Mouse (Mus musculus) heart, postnatal 0 days (tissue): ENCODE results near the gene 1700001C19Rik. TPM values are rescaled to one million over a fixed set of nuclear protein-coding genes. Genes with fewer than 3 reads are reported as not detected.

Source experiments
- ATAC-seq: fragments of 200-750 bp; cut with Nextera tagmentation; 2 replicates; pipeline ENCODE4 v1.8.0; 2017; ENCODE audit warnings: low read depth, moderate number of reproducible peaks, moderate library complexity; ENCODE audit not compliant: insufficient read depth
- DNase-seq: peaks from one replicate; pipeline ENCODE4 v3.0.0-alpha.2; 2016; ENCODE audit warnings: low spot score
- H3K27ac ChIP-seq: fragments of 300-500 bp; sonication (generic); 2 replicates; pipeline ENCODE4 v1.5.1; 2014; ENCODE audit warnings: low read depth, mild to moderate bottlenecking
- H3K27me3 ChIP-seq: fragments of 300-500 bp; sonication (generic); 2 replicates; pipeline ENCODE4 v1.6.1; 2014; ENCODE audit warnings: low read length, mixed read lengths; ENCODE audit not compliant: control insufficient read depth, insufficient read depth
- H3K36me3 ChIP-seq: fragments of 300-500 bp; sonication (generic); replicated peaks from 2 replicates; pipeline ENCODE4 v1.6.1; 2014; ENCODE audit warnings: low read length, mixed read lengths; ENCODE audit not compliant: control insufficient read depth, insufficient read depth
- H3K4me1 ChIP-seq: fragments of 300-500 bp; sonication (generic); 2 replicates; pipeline ENCODE4 v1.6.1; 2014; ENCODE audit warnings: antibody characterized with exemption; ENCODE audit not compliant: control insufficient read depth, insufficient read depth
- H3K4me2 ChIP-seq: fragments of 300-500 bp; sonication (generic); 2 replicates; pipeline ENCODE4 v1.6.1; 2014; ENCODE audit warnings: low read depth, mild to moderate bottlenecking, low read length, moderate library complexity
- H3K4me3 ChIP-seq: fragments of 300-500 bp; sonication (generic); 2 replicates; pipeline ENCODE4 v1.5.1; 2014; ENCODE audit warnings: low read depth, low read length
- H3K9ac ChIP-seq: fragments of 300-500 bp; sonication (generic); replicated peaks from 2 replicates; pipeline ENCODE4 v1.6.1; 2014; ENCODE audit warnings: low read depth, low read length, mixed read lengths
- H3K9me3 ChIP-seq: fragments of 300-500 bp; sonication (generic); replicated peaks from 2 replicates; pipeline ENCODE4 v1.6.1; 2016; ENCODE audit warnings: low read length; ENCODE audit not compliant: control insufficient read depth
- CTCF ChIP-seq: IDR thresholded peaks from 2 replicates; pipeline ENCODE4 v1.5.1; 2016; ENCODE audit warnings: antibody characterized with exemption, control low read depth, low read depth
- EP300 ChIP-seq: IDR thresholded peaks from 2 replicates; pipeline ENCODE4 v1.6.1; 2016; ENCODE audit warnings: antibody characterized with exemption, low read depth
- WGBS: fragments of 180-500 bp; shearing (Covaris S2); extraction: QIAGEN DNeasy Blood & Tissue Kit; methylation state at CpG from one replicate; pipeline ENCODE4 v1.1.7; 2014; 5-methylcytosine and 5-hydroxymethylcytosine counted together
- polyA plus RNA-seq: library from polyadenylated mRNA; unstranded; fragments of >200 nt; fragmentation: Nextera tagmentation; extraction: Ambion mirVana; gene quantifications from 2 replicates; pipeline ENCODE4 v1.2.1, GENCODE M21; 2015
- total RNA-seq: library from RNA; depleted of rRNA; stranded (reverse); fragments of >200 nt; gene quantifications from 2 replicates; pipeline ENCODE4 v1.2.3, GENCODE M21; 2014; ENCODE audit warnings: low replicate concordance; rRNA removed

Gene 1700001C19Rik
- 3.4 TPM in 1 of 2 replicates, not detected in the other for total RNA-seq
- polyA plus RNA-seq, result 1.1 and 1.4 TPM in 2 replicates

DNA sequence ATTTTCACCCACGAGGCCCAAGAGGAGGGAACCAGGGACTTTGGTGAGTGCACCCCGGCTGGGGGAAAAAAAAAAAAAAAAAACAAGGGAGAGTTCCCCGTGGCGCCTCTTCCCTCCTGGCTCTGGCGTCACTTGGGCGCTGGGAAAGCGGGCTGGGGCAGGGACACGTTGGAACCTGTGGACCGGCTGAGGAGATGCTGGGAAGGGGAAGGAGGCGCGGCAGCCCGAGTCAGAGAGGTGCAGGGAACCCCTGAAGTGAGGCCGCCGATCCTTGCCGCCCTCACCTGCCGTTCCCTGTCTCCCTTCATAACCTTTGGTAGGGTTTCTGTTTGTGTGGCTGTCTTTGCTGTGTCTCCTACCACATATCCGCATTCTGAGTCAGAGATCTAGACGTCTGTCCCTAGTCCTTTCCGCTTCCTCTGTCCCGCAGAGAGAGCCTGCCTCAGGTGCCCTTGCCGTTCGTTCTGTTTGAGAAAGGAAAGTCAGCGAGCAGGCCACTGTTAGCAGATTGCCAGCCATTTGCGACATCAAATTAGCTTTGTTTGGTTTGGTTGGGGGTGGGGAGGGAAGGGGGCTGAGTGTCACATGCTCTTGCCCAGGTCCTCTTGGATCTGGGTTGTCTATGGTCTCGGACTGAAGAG, at the start of gene 1700001C19Rik:
Gene 1700001C19Rik (minus strand): TSS at position 470 of the 641 bp plus-strand sequence.
- peaks cover 22% of the 10 kb centered on the region; the same call in 1 of the 2 replicates for H3K4me1 ChIP-seq
- peak within 1 kb of the TSS; percentile 21; the same call in 1 of the 2 replicates for H3K27ac ChIP-seq
- TF ChIP-seq CTCF, result no peak
- no peak for TF ChIP-seq EP300
- peak within 1 kb of the TSS; percentile 61 for H3K9ac ChIP-seq
- peak within 1 kb of the TSS; percentile 60 for H3K4me3 ChIP-seq
- no peaks in the 10 kb centered on the region for H3K36me3 ChIP-seq
- no peak; the same call in 1 of the 2 replicates for ATAC-seq
- DNase-seq, result no peak
- WGBS, result 5% methylated on average over 25 of the region's 25 CpGs
- no peaks in the 10 kb centered on the region for H3K9me3 ChIP-seq
- no peaks in the 10 kb centered on the region for H3K27me3 ChIP-seq
- peak within 1 kb of the TSS; percentile 98 for H3K4me2 ChIP-seq

- Histone ChIP-seq H3K36me3 (peaks cover 29% of the 10 kb centered on the region), H3K9ac (no peak overlapping the region), H3K4me2 (no peak overlapping the region), H3K27ac (no peak overlapping the region), H3K27me3 (no peaks in the 10 kb centered on the region), H3K4me3 (no peak overlapping the region), H3K4me1 (0 out of 2 replicates have a peak, but pooled peaks cover 8% of the 10 kb centered on the region), H3K9me3 (no peaks in the 10 kb centered on the region)
- ATAC-seq (no peak), DNase-seq (no peak)
- no peak for TF ChIP-seq EP300
- TF ChIP-seq CTCF, result no peak
- 45% methylated on average over 3 of the region's 3 CpGs for WGBS
Observed at GRCm38 (mm10) chr17:47485791-47486190, 48.6 kb upstream of the 1700001C19Rik start.

- no peak for TF ChIP-seq EP300
- no peak for TF ChIP-seq CTCF
- Histone ChIP-seq H3K27ac (no peak overlapping the region), H3K4me3 (no peak overlapping the region), H3K4me2 (no peak overlapping the region), H3K36me3 (peaks cover 21% of the 10 kb centered on the region), H3K9ac (no peak overlapping the region), H3K4me1 (0 out of 2 replicates have a peak, but pooled peaks cover 8% of the 10 kb centered on the region), H3K9me3 (no peaks in the 10 kb centered on the region), H3K27me3 (no peaks in the 10 kb centered on the region)
- DNase-seq, result no peak
- 7% methylated on average over 3 of the region's 3 CpGs for WGBS
- no peak for ATAC-seq
Observed at GRCm38 (mm10) chr17:47484993-47485392, 47.8 kb upstream of the 1700001C19Rik start.

DNA sequence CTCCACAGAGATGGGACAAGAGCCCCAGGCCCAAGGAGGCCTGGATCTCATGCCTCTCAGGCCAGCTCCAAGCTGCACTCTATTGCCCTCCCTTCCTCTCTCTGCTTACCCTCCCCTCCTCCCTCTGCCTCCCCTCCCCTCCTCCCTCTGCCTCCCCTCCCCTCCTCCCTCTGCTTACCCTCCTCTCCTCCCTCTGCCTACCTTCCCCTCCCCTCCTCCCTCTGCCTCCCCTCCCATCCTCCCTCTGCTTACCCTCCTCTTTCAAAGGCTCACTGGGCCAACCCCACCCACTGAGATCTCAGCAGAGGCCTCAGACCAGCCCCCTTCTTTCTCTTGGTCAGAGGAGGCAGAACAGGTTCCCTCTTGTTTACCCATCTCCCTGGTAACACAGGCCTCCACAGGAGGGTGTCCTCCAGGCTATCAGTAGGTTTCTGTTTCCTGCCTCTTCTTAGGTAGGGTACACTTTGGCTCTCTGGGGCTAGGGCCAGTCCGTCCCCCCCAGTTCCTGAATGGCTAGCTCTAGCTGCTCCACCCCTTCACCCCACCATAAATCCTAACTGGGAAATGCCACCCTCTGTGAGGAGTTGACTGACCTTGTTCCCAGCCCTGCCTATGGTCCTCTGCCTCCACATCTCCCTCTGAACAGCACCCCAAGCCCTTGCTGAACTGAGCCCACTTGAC, 47.2 kb upstream of the 1700001C19Rik start:
- Histone ChIP-seq H3K27me3 (no peaks in the 10 kb centered on the region), H3K9ac (no peak overlapping the region), H3K4me3 (no peak overlapping the region), H3K4me2 (no peak overlapping the region), H3K9me3 (no peaks in the 10 kb centered on the region), H3K27ac (no peak overlapping the region), H3K36me3 (peaks cover 15% of the 10 kb centered on the region), H3K4me1 (0 out of 2 replicates have a peak, but pooled peaks cover 8% of the 10 kb centered on the region)
- WGBS, result 29% methylated on average over 1 of the region's 1 CpGs
- ATAC-seq, result peak; percentile 45; the same call in 1 of the 2 replicates
- DNase-seq, result no peak
- no peak for TF ChIP-seq CTCF
- no peak for TF ChIP-seq EP300

DNA sequence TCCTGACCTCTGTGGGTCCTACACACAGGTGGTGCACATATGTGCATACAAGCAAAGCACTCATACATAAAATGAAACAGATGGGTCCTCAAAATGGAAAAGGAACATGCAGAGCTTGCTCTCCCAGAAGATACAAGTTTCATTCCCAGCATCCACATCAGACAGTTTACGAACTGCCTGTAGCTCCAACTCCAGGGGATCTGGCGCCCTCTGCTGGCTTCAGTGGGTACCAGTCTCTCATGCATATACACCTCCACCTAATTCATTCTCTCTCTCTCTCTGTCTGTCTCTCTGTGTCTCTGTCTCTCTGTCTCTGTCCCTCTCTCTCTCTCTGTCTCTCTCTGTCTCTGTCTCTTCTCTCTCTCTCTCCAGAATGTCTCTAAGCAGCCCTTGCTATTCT, 45.2 kb upstream of the 1700001C19Rik start:
- no peak for DNase-seq
- no peak overlapping the region for H3K27ac ChIP-seq
- TF ChIP-seq EP300, result no peak
- peak; percentile 77 for TF ChIP-seq CTCF

More for the DNA sequence above, 45.2 kb upstream of the 1700001C19Rik start:
- 0 out of 2 replicates have a peak, but pooled peaks cover 8% of the 10 kb centered on the region for H3K4me1 ChIP-seq
- no peaks in the 10 kb centered on the region for H3K27me3 ChIP-seq
- H3K9me3 ChIP-seq, result no peaks in the 10 kb centered on the region
- WGBS, result 63% methylated on average over 2 of the region's 2 CpGs
- no peaks in the 10 kb centered on the region for H3K36me3 ChIP-seq
- no peak overlapping the region for H3K4me3 ChIP-seq
- no peak overlapping the region for H3K9ac ChIP-seq
- no peak overlapping the region for H3K4me2 ChIP-seq
- ATAC-seq, result no peak
